Mouse (Mus musculus) layer of hippocampus, postnatal 14 days (tissue): ENCODE data around the gene Gimap9. TPM values are rescaled to one million over a fixed set of nuclear protein-coding genes. Genes with fewer than 3 reads are reported as not detected.

ENCODE experiments used
- total RNA-seq, 2 experiments: library from RNA; stranded (reverse); gene quantifications; 2 replicates each; pipeline ENCODE4 v1.2.3; 2021

The Gimap9 gene
- total RNA-seq, 2 experiments from 2014 or later, result 0.55 to 0.62 TPM

Other genes with a start within 250 kb of the Gimap9 start
- gene Zfp467, start 230.3 kb upstream of the Gimap9 start, total RNA-seq, result 10 to 100 TPM; 19.0 to 20.0 TPM
- under 1 TPM; 0.44 to 0.57 TPM for gene Sspo, start 227.9 kb upstream of the Gimap9 start, total RNA-seq
- gene Atp6v0e2, start 138.5 kb upstream of the Gimap9 start, total RNA-seq, result 100 to 1,000 TPM; 522 to 523 TPM
- 10 to 100 TPM; 29.2 to 30.2 TPM for gene Lrrc61, start 121.3 kb upstream of the Gimap9 start, total RNA-seq
- 10 to 100 TPM; 14.9 to 23.3 TPM for gene Rarres2, start 103.3 kb upstream of the Gimap9 start, total RNA-seq
- not detected for gene Gm45021, start 86.5 kb upstream of the Gimap9 start, total RNA-seq
- 10 to 100 TPM; 29.3 to 38.4 TPM for gene Repin1, start 82.2 kb upstream of the Gimap9 start, total RNA-seq
- not detected for gene Gm44965, start 82.2 kb upstream of the Gimap9 start, total RNA-seq
- 1 to 10 TPM; 6.4 to 6.5 TPM for gene Zfp775, start 74.1 kb upstream of the Gimap9 start, total RNA-seq
- 10 to 100 TPM; 12.5 to 13.7 TPM for gene AI854703, start 49.4 kb upstream of the Gimap9 start, total RNA-seq
- gene Gimap8, start 28.9 kb upstream of the Gimap9 start, total RNA-seq, result 1 to 10 TPM; 1.0 to 1.4 TPM
- under 1 TPM; 0.21 to 0.30 TPM for gene Gimap4, start 8.4 kb downstream of the Gimap9 start, total RNA-seq
- gene Gimap6, start 32.1 kb downstream of the Gimap9 start, total RNA-seq, result 1 to 10 TPM; 6.5 to 7.3 TPM
- gene Gm28053, start 42.5 kb downstream of the Gimap9 start, total RNA-seq, result 1 to 10 TPM; 1.5 to 2.4 TPM
- gene Gimap7, start 42.5 kb downstream of the Gimap9 start, total RNA-seq, result not detected
- gene Gimap1, start 62.9 kb downstream of the Gimap9 start, total RNA-seq, result 1 to 10 TPM; 2.1 to 2.6 TPM
- gene Gimap5, start 70.1 kb downstream of the Gimap9 start, total RNA-seq, result 1 to 10 TPM; 1.3 to 1.7 TPM
- not detected for gene Gimap3, start 94.7 kb downstream of the Gimap9 start, total RNA-seq
- gene Tmem176a, start 164.8 kb downstream of the Gimap9 start, total RNA-seq, result 10 to 100 TPM; 18.3 to 19.8 TPM
- gene Tmem176b, start 165.4 kb downstream of the Gimap9 start, total RNA-seq, result 10 to 100 TPM; 47.2 to 52.1 TPM
- gene Aoc1, start 196.8 kb downstream of the Gimap9 start, total RNA-seq, result not detected